Mouse (Mus musculus): ENCODE results near the gene Mpig6b.
A peak's percentile ranks its signal among the peaks of the same experiment; 100 is the strongest.
"Not testable (repeated sequence)": the region's sequence is repeated elsewhere in the genome, so short reads cannot be mapped to it uniquely, and the experiment has no call there.

Gene Mpig6b

DNA sequence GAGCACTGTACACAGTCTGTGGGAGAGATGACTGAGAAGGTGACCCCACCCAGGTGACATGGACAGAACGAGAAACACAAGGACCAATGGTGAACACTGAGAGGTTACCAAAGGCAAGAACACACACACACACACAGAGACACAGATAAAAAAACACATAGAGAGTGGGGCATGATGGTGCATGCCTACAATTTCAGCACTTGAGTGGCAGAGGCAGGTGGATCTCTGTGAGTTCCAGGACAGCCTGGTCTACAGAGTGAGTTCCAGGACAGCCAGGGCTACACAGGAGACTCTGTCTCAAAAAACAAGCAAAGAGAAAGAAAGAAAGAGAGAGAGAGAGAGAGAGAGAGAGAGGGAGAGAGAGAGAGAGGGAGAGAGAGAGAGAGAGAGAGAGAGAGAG is 32.3 kb downstream of the Mpig6b start:
- DNase-seq: not testable (repeated sequence)

DNA sequence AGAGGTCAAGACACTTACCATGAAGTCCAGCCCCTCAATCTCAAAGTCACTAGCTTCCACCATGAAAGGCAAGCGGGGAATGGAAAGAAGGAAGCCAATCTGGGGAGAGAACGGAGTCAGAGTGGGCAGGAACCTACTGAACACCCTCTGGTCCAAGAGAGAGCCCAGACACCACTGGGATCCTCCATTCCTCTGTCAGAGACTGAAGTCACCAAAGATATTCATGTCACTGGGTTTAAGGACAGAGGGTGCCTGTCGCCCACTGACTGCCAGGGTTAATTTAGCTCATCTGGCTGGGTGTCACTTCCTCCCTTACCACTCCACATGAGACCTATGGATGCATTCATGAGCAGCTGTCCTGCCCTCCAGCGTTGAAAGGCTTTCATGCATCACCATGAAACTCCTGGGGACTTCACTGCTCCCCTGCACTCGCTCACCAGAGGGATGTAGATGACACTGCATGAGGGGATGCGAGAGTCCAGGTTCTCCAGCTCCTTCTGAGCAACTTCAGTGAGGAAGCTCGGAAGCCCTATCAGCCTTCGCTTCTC is 33.6 kb downstream of the Mpig6b start:
- no peak for DNase-seq

DNA sequence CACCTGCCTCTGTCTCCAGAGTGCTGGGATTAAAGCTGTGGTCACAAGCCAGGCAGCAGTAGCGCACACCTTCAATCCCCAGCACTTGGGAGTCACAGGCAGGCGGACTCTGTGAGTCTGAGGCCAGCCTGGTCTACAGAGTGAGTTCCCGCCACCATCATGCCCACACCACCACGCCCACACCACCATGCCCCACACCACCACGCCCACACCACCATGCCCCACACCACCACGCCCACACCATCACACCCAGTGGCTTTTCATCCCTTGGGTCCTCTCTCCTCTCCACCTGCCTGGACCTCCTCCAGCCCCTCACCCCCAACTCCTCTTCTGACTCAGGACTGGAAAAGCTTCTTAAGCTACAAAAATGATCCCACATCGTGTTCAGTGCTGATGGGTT is 34.1 kb downstream of the Mpig6b start:
- no peak for DNase-seq

DNA sequence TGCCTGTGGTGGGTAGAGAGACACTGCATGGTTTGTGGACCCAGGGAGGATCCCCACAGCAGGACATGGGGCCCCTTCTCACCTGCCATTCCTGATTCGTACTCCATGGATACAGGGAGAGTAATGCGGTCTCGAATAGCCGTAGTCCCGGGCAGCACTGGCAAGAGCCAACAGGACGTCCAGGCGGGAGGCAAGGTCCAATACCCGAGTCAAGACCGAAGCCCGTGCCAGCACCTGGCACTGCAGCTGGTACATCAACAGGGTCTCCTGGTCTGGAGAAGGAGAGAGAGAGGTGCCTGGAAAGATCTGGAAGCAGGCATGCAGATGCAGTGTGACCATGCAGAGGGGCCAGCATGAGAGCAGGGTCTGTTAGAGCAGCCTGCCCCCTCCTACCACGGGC is 34.7 kb downstream of the Mpig6b start:
- no peak for DNase-seq

DNA sequence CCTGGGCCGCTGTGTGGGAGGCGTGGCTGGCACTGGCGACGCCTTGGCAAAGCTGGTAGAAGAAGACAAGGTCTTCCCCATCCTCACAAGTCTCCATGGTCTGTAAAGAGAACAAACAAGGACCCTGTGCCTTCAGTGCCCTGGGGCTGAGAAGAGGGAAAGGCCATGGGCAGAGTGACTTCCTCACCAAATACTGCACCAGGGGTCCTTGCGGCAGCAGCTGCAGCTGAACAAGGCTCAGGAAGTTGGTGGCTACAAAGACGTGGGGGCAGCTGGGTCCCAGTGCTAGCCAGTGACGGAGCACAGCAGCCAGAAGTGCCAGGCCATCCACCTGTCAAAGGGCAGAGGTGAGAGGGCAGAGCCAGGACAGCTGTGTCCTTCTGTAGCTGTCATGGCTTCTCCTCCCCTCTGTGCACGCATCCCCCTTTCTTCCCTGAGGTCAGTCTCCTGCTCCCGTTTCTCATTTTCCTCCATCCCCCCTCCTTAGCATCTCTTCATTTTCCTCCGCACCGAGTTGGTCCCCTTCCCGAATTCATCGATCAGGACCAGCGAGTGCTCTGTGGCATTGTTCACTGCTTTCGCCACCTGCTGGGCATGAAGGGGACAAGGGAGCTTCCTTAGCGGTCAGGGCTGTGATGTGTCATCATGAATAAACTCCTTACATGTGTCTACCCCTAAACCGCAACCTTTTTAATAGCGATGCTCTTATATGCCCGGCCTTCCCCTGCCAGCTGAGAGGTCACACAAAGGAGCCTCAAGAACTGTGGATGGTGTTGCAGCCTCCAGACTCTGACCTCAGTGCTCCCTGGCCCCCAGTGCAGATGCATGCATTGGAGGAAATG is 36.1 kb downstream of the Mpig6b start:
- peak; percentile 42 for DNase-seq

DNA sequence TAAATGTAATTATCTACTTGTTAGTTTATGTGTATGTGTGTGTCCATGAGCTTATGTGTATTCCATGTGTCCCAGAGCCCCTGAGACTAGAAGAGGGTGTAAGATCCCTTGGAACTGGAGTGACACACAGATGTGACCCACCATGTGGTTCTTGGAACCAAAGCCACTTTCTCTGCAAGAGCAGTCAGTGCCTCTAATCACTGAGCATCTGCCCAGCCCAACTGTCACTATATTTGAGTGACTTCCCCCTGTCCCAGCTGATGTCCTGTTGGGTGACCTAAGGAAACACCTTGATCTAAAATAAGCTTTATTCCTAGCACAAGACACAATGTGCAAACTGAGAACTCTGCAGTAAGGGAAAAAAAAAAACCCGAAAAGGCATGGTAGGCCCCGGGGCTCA is 37.7 kb downstream of the Mpig6b start:
- DNase-seq: no peak

DNA sequence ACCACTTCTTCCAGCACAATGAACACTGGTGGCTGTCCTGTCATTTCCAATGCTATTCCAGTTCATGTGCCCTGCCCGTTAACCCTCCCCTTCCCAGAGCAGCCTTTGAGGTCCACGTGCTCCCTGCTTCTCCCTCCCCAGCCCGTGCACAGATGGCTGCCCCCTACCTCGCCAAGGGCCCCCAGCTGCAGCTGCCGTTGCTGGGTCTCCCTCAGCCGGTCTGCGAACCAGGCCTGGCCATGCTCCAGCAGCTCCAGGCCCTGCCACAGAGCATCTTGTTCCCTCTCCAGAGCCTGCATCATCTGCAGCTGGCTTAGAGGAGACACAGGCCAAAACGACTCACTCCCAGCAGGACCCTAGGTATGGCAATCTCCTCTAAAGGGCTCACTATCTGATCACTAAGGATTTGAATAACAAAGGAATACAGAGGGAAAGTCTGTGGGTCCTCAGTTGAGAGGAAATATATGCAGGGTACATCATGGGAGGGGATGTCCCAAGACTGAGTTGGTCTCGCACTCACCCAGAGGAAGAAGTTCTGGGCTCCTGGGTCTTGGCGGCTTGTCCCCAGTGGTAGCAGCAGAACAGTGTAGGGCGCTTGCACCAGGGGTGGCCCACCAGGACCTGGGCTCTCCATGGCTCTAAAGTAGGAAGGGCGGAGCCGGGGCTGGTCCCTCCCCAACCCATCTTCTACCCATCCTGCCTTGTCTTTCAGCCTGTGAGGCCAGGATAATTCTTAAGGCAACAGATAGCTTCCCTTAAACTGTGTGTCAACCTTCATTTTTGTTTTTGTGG is 38.5 kb downstream of the Mpig6b start, which contains the start of gene Sapcd1:
Gene Sapcd1, minus strand, starts transcription at position 740 of the 792 bp plus-strand sequence.
- no peak for DNase-seq

DNA sequence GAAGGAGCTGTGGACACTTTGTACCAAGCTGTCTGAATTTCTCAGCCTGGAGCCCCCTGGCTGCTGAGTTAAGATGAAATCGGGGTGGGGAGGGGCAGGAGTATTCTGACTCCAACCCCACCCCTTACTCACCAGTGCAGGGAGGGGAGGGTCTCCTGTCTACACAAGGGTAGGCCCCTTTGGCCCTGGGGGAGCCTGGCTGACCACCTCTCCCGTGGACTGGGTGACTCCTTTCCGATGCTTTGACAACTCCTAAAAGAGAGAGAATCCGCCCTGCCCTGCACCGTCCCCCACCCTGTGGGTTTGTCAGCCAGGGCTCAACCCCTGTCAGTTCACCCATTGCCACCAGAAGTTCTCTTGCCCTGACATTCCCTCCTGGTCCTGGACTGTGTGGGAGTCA is 39.8 kb downstream of the Mpig6b start:
- DNase-seq: no peak

DNA sequence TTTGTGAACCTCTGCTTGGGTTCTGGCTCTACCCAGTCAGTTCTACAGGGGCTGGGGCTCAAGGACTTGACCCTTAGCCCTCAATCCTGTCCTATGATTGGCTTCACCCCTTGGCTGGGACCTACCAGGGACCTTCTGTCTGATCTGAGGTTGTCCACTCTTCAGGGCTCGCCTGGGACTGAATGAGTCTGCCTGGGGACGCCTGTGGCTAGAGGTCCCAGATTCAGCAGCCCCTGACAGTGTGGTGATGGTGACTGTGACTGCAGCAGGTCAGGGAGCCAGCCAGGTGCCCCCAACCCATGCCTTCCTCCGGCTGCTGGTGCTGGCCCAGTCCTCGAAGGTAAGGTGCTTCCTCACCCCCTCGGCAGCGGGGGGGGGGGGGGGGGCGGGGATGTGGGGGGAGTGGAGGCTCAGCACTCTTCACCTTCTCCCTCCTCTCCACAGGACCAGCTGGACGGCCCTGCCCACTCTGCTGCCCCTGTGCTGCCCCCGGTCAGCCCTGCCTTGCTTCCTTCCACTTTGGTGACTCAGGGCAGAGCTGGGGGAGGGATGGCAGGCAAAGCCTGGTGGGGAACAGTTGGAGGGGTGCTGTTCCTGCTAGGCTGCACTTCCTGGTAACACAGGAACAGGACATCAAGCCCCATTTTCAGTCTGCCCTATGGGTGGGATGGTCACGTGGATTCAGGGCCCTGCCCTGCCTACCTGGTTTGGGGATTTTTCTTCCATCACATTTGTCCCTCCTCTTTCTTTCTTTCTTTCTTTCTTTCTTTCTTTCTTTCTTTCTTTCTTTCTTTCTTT is 41.1 kb downstream of the Mpig6b start:
- DNase-seq: peak; percentile 50

DNA sequence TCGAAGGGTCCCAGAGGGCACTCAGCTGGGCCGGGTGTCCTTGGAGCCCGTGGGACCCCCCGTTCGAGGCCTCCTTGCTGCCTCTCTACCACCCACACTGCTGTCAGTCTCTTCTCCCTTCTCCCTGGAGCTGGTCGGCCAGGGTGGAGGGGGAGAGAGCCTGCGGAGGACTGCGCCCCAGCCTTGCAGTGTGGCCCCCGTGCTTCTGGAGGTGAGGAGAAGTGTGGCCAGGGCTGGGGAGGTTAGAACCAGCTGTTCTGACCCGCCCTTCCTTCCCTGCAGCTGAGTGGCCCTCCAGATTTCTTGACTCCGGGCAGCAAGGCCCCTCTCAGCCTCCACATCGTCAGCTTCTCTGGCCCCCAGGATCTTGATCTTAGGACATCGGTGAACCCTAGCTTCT is 41.7 kb downstream of the Mpig6b start:
- no peak for DNase-seq

DNA sequence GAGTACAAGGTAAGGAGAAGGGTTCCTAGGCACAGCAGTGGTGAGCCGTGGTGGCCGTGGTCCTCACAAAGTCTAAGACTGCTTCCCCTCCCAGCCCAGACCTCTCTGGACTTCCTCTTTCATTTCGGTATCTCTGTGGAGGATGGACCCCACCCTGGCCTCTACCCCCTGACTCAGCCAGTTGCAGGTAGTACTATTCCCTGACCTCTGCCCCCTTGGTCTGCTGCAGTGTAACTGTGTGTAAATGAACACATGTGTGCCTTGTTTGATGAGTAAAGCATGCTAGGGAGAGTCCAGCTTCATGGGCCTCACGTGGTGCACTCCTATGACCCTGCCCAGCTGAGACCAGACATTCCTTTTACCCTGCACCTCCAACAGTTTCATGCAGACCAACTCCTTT is 42.2 kb downstream of the Mpig6b start:
- DNase-seq: no peak

DNA sequence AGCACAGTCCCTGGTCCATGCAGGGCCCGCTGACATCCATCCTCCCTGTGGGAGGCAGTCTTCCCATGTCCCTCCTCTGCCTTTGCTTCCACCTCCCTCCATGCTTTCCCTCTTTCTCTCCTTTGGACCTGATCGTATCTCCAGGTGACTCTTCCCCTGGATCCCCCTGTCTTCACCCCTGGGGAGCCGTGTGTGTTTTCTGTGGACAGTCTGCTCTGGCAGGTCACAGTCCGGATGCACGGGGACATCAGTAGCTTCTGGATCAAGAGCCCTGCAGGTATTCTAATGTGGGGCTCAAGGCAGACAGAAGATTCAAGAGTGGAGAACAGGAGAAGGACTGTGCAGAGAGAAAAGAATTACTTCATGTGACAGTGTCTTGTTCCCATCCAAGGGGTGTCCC is 42.8 kb downstream of the Mpig6b start:
- no peak for DNase-seq

DNA sequence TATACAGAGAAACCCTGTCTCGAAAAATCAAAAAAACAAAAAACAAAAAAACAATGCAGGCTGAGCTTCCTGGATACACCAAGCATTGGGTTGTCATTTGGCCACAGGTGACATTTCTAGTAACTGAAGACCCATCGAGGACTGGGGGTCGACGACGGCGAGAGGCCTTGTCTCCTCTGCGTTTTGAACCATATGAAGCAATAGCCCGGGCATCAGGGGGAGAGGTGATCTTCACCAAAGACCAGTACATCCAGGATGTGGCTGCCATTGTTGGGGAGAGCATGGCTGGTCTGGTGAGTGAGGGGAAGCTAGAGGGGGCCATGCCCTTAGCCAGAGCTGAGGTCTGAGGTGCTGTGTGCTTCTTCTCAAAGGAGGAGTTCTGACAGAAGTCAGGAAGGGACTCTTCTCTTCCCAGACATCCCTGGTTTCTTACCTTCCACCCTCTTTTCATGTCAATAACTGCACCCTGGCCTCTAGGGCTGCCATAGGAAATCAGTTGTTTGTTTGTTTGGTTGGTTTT is 43.4 kb downstream of the Mpig6b start:
- no peak for DNase-seq

DNA sequence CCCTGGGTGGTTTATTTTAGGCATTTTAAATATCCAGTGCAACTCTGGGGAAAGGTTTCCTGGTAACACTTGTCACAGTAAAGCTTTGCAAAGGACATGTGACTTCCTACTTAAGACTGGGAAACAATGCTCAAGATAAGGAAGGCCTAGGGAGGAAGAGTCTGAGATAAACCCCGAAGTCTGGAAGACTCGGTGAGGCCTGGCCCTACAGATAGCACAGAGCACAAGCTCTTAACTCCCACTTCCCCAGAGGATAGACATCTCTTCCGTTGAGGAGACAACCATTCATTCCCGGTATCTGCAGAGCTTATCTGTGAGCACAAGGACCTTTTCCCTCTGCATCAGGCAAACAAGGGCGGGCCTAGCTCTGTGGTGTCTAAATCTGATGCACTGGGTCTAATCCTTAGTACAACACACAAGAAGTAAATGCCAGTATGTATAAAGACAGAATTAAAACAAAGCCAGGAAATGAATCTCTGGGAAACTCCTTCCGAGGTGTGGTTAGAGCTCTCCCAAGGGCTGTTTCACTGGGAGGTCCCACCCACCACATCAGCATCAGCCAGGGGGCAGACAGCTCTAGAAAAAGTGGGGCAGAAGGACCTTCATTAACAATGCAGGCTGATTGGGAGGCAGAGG is 44.0 kb downstream of the Mpig6b start:
- peak; percentile 75 for DNase-seq

DNA sequence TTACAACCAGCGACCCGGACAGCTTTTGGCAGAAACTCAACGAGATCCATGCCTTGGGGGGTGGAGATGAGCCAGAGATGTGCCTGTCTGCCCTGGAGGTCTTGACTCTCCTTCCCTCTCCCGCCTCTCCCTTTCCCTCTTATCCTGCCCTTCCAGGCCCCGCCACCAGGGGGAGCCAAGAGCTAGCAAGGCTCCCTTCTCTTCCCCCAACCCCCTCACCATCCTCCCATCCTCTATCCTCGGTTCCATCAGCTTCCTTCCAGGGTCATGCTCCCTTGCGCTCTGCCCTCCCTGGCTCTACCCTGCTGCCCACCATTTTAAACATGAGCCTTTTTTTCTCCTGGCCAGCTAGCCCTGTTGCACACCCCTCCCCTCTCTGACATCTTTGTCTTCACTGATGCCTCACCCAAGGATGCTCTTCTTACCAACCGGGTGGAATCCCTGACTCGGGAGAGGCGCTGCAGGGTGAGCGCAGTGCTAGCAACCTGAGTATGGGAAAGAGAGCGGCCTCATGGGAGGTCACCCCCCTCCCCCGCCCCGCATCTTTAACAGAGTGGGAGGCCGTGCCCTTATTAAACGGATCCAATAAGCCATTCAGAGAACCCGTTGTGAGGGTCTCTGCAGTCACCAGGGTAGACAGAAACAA is 44.7 kb downstream of the Mpig6b start:
- DNase-seq: peak; percentile 94

DNA sequence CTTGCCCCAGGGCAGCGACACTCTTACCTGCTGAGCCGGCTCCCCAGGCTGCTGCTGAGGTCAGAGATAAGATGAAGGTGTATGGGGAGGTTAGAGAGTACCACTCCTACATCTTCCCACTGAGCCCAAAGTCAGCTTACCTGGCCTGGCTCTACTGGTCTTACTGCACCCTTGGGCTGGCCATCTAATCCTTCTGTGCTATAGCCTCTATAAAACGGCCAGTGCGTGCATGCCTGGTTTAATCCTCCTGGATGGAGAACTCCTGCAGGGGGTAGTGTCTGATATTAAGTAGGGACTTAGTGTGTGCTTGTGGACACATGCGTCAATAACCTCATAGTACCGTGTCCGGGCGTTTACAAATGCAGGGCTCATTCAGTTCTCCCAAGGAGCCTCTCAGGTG is 45.4 kb downstream of the Mpig6b start:
- no peak for DNase-seq

DNA sequence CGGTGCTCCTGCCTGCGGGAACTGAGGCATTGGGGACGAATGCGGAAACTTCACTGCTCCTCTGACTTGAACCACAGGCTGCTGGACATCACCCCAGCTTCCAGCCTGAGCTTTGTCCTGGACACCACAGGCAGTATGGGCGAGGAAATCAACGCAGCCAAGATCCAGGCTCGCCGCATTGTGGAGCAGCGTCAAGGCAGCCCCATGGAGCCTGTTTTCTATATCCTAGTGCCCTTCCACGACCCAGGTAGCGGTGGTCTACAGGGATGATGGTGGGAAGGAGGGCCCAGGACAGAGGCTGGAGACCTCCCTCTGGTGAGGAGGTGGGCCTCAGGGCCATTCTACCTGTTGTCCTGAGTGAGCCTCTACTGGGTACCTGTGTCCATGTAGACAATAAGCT is 46.1 kb downstream of the Mpig6b start:
- no peak for DNase-seq

DNA sequence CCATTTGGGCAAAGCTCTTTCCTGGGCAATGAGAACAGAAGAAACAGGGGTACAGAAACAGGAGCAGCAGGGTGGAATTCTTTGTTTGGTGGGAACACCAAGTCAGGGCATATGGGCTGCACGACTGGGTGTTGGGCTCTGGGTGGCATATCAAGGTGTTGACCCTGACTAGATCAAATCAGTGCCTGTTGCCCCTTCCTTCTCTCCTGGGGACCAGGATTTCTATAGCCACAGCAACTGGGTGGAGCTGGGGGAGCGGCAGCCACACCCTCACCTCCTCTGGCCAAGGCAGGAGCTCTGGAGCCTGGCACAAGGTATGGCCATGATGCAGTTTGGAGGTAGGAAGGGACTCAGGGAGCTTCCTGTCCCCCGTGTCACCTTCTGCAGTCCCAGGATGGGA is 47.8 kb downstream of the Mpig6b start:
- DNase-seq: no peak

DNA sequence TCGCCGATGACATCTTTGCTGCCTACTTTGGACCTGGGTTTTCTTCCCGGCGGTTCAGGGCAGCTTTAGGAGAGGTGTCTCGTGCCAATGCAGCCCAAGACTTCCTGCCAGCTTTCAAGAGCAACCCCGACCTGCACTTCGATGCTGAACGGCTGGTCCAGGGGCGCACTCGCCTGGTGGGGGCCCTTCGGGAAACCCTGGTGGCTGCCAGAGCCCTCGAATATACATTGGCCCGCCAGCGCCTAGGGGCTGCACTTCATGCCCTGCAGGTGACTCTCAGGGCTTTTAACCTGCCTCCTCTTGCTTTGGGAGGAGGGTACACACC is 48.3 kb downstream of the Mpig6b start:
- DNase-seq: no peak

DNA sequence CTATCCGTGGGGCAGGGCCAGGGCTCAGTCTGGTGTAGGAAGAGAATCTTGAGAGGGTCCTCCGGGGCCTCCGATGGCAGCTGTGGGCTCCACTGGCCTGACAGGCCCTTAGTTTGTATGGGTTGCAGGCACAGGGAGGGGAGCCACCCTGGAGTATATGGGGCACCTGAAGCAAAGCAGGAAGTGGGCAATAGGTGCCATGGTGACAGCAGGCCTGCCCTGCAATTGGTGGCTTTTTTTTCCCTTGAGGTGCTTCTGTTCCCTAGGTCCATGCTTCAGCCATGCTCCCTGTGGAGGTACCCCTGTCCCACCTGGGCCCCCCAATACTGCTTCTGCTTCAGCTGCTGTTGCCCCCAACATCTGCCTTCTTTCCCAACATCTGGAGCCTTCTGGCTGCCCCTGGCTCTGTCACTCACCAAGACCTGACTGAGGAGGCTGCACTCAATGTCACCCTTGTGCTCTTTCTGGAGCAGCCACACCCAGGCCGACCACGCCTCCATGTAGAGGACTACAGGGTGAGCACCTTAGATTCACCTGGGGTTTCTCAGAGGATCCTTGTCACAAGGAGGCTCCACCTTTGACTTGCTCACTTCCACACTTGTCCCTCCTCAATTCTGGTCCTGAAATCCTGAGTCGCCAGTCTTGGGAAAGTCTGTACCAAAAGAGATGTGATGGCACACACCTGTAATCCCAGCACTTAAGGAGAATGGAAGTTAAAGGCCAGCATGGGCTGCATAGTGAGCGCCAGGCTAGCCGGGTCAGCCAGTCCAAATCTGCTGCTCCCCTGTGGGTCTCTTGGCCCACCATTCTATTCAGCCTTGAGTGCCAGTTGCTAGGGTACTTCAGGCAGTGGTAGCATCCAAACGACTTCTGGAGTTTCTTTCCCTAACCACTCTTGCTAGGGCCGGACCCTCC is 48.9 kb downstream of the Mpig6b start:
- DNase-seq: no peak

DNA sequence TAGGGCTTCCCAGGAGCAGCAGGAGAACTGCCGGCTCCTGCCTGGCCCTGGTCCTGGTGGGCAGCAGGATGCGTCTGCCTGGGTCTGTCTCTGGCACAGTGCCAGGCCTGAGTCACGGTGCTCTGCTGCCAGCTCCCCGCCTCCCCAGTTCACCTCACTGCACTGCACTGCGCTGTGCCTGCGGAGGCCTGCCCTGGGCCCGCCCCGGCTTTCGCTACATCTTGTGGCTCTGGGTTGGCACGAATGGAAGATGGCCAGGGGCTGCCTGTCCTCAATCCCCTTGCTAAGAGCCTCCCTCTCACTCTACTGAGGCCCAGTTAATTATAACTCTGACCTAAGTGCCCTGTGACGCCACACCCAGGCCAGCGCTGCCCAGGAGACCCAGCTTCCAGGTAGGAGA is 49.6 kb downstream of the Mpig6b start, which contains the start of gene Vwa7:
Gene Vwa7, plus strand, starts transcription at position 204 of the 400 bp plus-strand sequence.
- DNase-seq: peak; percentile 52
